Mouse (Mus musculus): ENCODE results near the gene Wdhd1. TPM values are rescaled to one million over a fixed set of nuclear protein-coding genes. Genes with fewer than 3 reads are reported as not detected.

The Wdhd1 gene
- total and polyA plus RNA-seq, 3 experiments: 51.6 to 91.5 TPM; not detected in 1

DNA sequence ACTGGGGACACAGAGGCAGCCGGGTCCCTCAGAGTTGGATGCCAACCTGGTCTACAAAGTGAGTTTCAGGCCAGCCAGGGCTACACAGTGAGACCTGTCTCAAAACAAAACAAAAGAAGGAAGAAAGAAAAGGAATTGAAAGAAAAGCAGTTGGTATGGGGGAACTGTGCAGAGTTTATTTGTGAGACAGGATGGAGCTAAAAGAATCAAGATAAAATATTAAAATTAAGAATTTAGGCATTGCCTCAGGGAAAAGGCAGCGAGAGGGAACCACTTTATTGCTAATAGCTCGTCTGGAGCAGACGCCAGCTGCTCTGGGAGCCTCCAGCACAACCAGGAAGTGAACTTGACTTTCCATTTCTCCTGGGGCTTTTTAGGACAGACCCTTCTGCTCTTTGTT, 17.5 kb upstream of the Wdhd1 start:
- H3K27ac ChIP-seq (ENCODE audit: control insufficient read depth, low read depth, low read length): no peak overlapping the region
- TF ChIP-seq MEF2A (IDR thresholded peaks at IDR 0.05; ENCODE audit: extremely low read depth, insufficient replicate concordance, low read depth, low read length, poor library complexity, severe bottlenecking) (no peak), ELF1 (IDR thresholded peaks at IDR 0.05; ENCODE audit: low read depth, low read length) (no peak), GABPA (IDR thresholded peaks at IDR 0.05; ENCODE audit: low read depth, low read length) (no peak), NELFE (IDR thresholded peaks at IDR 0.05; ENCODE audit: low read depth, low read length) (no peak), TCF12 (IDR thresholded peaks at IDR 0.05; ENCODE audit: low read depth, low read length) (no peak), TBP (IDR thresholded peaks at IDR 0.05; ENCODE audit: low read depth, low read length) (no peak), KAT2A (conservative IDR thresholded peaks at IDR 0.05; ENCODE audit: low read depth, low read length) (no peak)
- peaks cover 12% of the 10 kb centered on the region for H3K79me2 ChIP-seq (ENCODE audit: control insufficient read depth, insufficient read depth, low read length, poor library complexity)
- no peaks in the 10 kb centered on the region for H3K9me3 ChIP-seq (replicated peaks; ENCODE audit: insufficient read depth, low read length)
- peaks cover 3 to 22% of the 10 kb centered on the region in 2 experiments; a peak in 3 of 4 replicates for H3K36me3 ChIP-seq (ENCODE audit: control insufficient read depth in 1 of 2, insufficient read depth in 2 of 2, low read length in 2 of 2)
- H3K4me1 ChIP-seq (ENCODE audit: control insufficient read depth in 1 of 2, insufficient read depth in 2 of 2, low read length in 2 of 2): peaks cover 5 to 12% of the 10 kb centered on the region in 2 experiments
- no peak overlapping the region for H3K4me3 ChIP-seq (ENCODE audit: control insufficient read depth in 1 of 2, insufficient read depth in 1 of 2, low read depth in 2 of 2, low read length in 2 of 2)
- H3K9ac ChIP-seq (ENCODE audit: control insufficient read depth, low read depth, low read length, poor library complexity, severe bottlenecking): no peak overlapping the region
- no peak for DNase-seq (ENCODE audit: low read depth, low spot score)
- no peaks in the 10 kb centered on the region for H3K27me3 ChIP-seq (ENCODE audit: control insufficient read depth in 1 of 2, insufficient read depth in 2 of 2, low read length in 2 of 2)

GRCm38 (mm10) chr14:47291772-47292171, 15.1 kb upstream of the Wdhd1 start:
- no peaks in the 10 kb centered on the region for H3K27me3 ChIP-seq (ENCODE audit: control insufficient read depth in 1 of 2, insufficient read depth in 2 of 2, low read length in 2 of 2)
- peaks cover 3% of the 10 kb centered on the region for H3K79me2 ChIP-seq (ENCODE audit: control insufficient read depth, insufficient read depth, low read length, poor library complexity)
- H3K4me1 ChIP-seq (ENCODE audit: control insufficient read depth in 1 of 2, insufficient read depth in 2 of 2, low read length in 2 of 2): peaks cover 0 to 6% of the 10 kb centered on the region in 2 experiments; a peak in 3 of 4 replicates
- no peaks in the 10 kb centered on the region for H3K9me3 ChIP-seq (replicated peaks; ENCODE audit: insufficient read depth, low read length)
- H3K36me3 ChIP-seq (ENCODE audit: control insufficient read depth in 1 of 2, insufficient read depth in 2 of 2, low read length in 2 of 2): peaks cover 4 to 14% of the 10 kb centered on the region in 2 experiments; a peak in 3 of 4 replicates
- TF ChIP-seq TBP (IDR thresholded peaks at IDR 0.05; ENCODE audit: low read depth, low read length) (no peak), UBTF (IDR thresholded peaks at IDR 0.05; ENCODE audit: borderline replicate concordance, insufficient read depth, low read depth, low read length) (no peak), RAD21 (IDR thresholded peaks at IDR 0.05; ENCODE audit: low read depth, low read length) (no peak), MAFK (IDR thresholded peaks at IDR 0.05; ENCODE audit: borderline replicate concordance, low read depth, low read length) (no peak), USF2 (IDR thresholded peaks at IDR 0.05; ENCODE audit: borderline replicate concordance in 1 of 2, insufficient read depth in 1 of 2, low read depth in 1 of 2, low read length in 2 of 2) (no peak), CTCF (IDR thresholded peaks at IDR 0.05 in 2 of 3, conservative IDR thresholded peaks at IDR 0.05 in 1 of 3; ENCODE audit: control insufficient read depth in 1 of 3, insufficient read depth in 1 of 3, low read depth in 2 of 3, low read length in 3 of 3, poor library complexity in 1 of 3, severe bottlenecking in 1 of 3) (no peak), MAZ (IDR thresholded peaks at IDR 0.05; ENCODE audit: low read depth, low read length) (no peak), ELF1 (IDR thresholded peaks at IDR 0.05; ENCODE audit: low read depth, low read length) (no peak), POLR2AphosphoS2 (IDR thresholded peaks at IDR 0.05; ENCODE audit: low read length) (no peak), ZC3H11A (IDR thresholded peaks at IDR 0.05; ENCODE audit: low read depth, low read length) (no peak), E2F4 (IDR thresholded peaks at IDR 0.05; ENCODE audit: borderline replicate concordance, low read depth, low read length) (no peak), BHLHE40 (IDR thresholded peaks at IDR 0.05; ENCODE audit: borderline replicate concordance, low read depth, low read length) (no peak), MYB (IDR thresholded peaks at IDR 0.05; ENCODE audit: low read depth, low read length) (no peak), NELFE (IDR thresholded peaks at IDR 0.05; ENCODE audit: low read depth, low read length) (no peak), GATA1 (IDR thresholded peaks at IDR 0.05; ENCODE audit: low read depth, low read length) (no peak), EP300 (IDR thresholded peaks at IDR 0.05; ENCODE audit: low read depth in 1 of 2, low read length in 2 of 2) (no peak), USF1 (IDR thresholded peaks at IDR 0.05; ENCODE audit: low read depth, low read length) (no peak), POLR2A (IDR thresholded peaks at IDR 0.05; ENCODE audit: control insufficient read depth in 1 of 2, insufficient read depth in 1 of 2, low read depth in 1 of 2, low read length in 2 of 2, poor library complexity in 1 of 2) (no peak), ZMIZ1 (IDR thresholded peaks at IDR 0.05; ENCODE audit: low read depth, low read length) (no peak)
- no peak overlapping the region for H3K27ac ChIP-seq (ENCODE audit: control insufficient read depth, low read depth, low read length)
- no peak overlapping the region for H3K9ac ChIP-seq (ENCODE audit: control insufficient read depth, low read depth, low read length, poor library complexity, severe bottlenecking)
- H3K4me3 ChIP-seq (ENCODE audit: control insufficient read depth in 1 of 2, insufficient read depth in 1 of 2, low read depth in 2 of 2, low read length in 2 of 2): no peak overlapping the region
- no peak for DNase-seq (ENCODE audit: low read depth, low spot score)
